Mouse (Mus musculus): Measurements from ENCODE around the gene Alyref2. TPM values are rescaled to one million over a fixed set of nuclear protein-coding genes. Genes with fewer than 3 reads are reported as not detected.
A peak's percentile ranks its signal among the peaks of the same experiment; 100 is the strongest.
"Not testable (repeated sequence)": the region's sequence is repeated elsewhere in the genome, so short reads cannot be mapped to it uniquely, and the experiment has no call there.

Gene Alyref2
- polyA plus RNA-seq, 1 experiment from 2014 or later = 8.3 TPM

DNA sequence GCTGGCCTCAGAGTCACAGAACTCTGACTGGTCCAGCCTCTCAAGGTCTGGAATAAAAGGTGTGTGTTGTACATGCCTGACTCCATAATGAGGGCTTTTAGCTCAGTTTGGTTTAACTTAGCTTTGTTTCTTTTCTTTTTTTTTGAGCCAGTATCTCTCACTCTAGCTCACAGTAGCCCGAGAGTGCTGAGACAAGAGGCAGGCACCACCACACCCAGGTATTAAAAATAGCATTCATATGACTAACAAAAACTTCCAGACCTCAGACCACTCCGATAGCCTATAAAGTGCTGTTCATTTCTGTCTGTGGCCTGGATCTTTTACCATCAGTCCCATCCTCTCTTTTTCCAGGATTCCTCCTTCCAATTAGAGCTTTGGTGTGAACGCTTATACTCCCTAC lies 33.6 kb upstream of the Alyref2 start:
- Histone ChIP-seq H3K27ac (ENCODE audit: low read depth, low read length) (no peak overlapping the region), H3K4me3 (ENCODE audit: low read depth, low read length) (no peak overlapping the region), H3K4me1 (replicated peaks; ENCODE audit: control insufficient read depth, insufficient read depth, low read length) (no peaks in the 10 kb centered on the region), H3K4me2 (no peak overlapping the region), H3K36me3 (ENCODE audit: control insufficient read depth, insufficient read depth, low read length) (0 out of 2 replicates have a peak, but pooled peaks cover 2% of the 10 kb centered on the region), H3K27me3 (replicated peaks; ENCODE audit: control insufficient read depth, insufficient read depth, low read length) (no peaks in the 10 kb centered on the region), H3K9me3 (ENCODE audit: control insufficient read depth, low read length) (no peaks in the 10 kb centered on the region), H3K9ac (ENCODE audit: low read depth, low read length) (no peak overlapping the region)
- WGBS = 75% methylated on average over 3 of the region's 3 CpGs
- ATAC-seq (replicated peaks; ENCODE audit: low FRiP score) (no peak), DNase-seq (ENCODE audit: low spot score) (no peak)

DNA sequence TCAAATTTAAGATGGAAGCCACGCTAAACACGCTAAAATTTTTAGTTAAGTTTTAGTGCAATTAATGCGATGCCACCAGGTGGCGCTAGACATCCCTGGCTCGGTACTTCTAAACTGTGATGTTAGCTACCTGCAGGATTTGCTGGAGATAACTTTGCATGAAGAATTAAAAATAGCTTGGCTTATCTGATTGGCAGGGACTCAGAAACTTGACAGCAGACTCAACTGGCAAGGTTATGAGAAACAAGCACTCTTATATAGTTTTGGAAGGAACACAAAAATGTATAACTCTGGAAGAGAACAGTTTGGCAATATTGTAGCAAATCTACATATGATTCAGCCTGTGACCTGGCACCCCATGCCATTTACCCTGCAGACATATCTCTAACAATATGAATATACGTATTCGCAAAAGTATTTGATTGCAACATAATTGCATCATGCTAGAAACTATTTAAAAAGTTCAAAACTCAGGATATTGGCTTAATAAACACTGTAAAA lies 32.9 kb upstream of the Alyref2 start:
- 25% methylated on average over 7 of the region's 7 CpGs for WGBS
- H3K4me1 ChIP-seq (replicated peaks; ENCODE audit: control insufficient read depth, insufficient read depth, low read length) = no peaks in the 10 kb centered on the region
- DNase-seq (ENCODE audit: low spot score) = no peak
- no peak overlapping the region for H3K4me3 ChIP-seq (ENCODE audit: low read depth, low read length)
- 0 out of 2 replicates have a peak overlapping the region, but pooled peaks have one; percentile 28 for H3K4me2 ChIP-seq
- 0 out of 2 replicates have a peak, but pooled peaks cover 2% of the 10 kb centered on the region for H3K36me3 ChIP-seq (ENCODE audit: control insufficient read depth, insufficient read depth, low read length)
- no peak overlapping the region for H3K9ac ChIP-seq (ENCODE audit: low read depth, low read length)
- no peaks in the 10 kb centered on the region for H3K27me3 ChIP-seq (replicated peaks; ENCODE audit: control insufficient read depth, insufficient read depth, low read length)
- H3K27ac ChIP-seq (ENCODE audit: low read depth, low read length) = no peak overlapping the region
- H3K9me3 ChIP-seq (ENCODE audit: control insufficient read depth, low read length) = no peaks in the 10 kb centered on the region
- ATAC-seq (replicated peaks; ENCODE audit: low FRiP score) = no peak

DNA sequence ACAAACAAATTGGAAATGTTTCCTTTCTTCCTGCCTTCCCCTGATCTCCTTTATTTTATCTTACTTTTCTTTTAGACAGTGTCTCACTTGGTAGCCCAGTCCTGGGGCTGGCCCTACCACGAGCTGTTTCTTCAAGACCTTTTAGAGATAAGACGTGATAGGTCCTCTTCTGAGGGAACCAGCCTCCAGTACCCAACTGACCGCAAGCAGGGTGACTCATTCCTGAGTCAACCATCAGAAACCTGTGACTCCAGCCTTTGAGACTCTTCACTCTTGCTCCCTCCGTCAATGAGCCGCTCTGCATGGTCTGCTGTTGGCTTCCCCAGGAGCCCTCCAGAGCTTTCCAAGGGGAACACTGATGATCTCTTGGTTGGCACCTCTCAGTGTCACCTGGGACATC lies 32.4 kb upstream of the Alyref2 start:
- Histone ChIP-seq H3K27ac (ENCODE audit: low read depth, low read length) (no peak overlapping the region), H3K36me3 (ENCODE audit: control insufficient read depth, insufficient read depth, low read length) (no peaks in the 10 kb centered on the region), H3K27me3 (replicated peaks; ENCODE audit: control insufficient read depth, insufficient read depth, low read length) (no peaks in the 10 kb centered on the region), H3K9ac (ENCODE audit: low read depth, low read length) (no peak overlapping the region), H3K4me1 (replicated peaks; ENCODE audit: control insufficient read depth, insufficient read depth, low read length) (no peaks in the 10 kb centered on the region), H3K9me3 (ENCODE audit: control insufficient read depth, low read length) (no peaks in the 10 kb centered on the region), H3K4me3 (ENCODE audit: low read depth, low read length) (no peak overlapping the region), H3K4me2 (no peak overlapping the region)
- no peak for ATAC-seq (replicated peaks; ENCODE audit: low FRiP score)
- DNase-seq (ENCODE audit: low spot score) = no peak
- WGBS = 57% methylated on average over 5 of the region's 5 CpGs

GRCm38 (mm10) chr1:171471452-171471851 lies 31.8 kb upstream of the Alyref2 start:
- H3K36me3 ChIP-seq (ENCODE audit: control insufficient read depth, insufficient read depth, low read length) = no peaks in the 10 kb centered on the region
- no peaks in the 10 kb centered on the region for H3K4me1 ChIP-seq (replicated peaks; ENCODE audit: control insufficient read depth, insufficient read depth, low read length)
- no peak overlapping the region for H3K4me3 ChIP-seq (ENCODE audit: low read depth, low read length)
- ATAC-seq (replicated peaks; ENCODE audit: low FRiP score) (no peak), DNase-seq (ENCODE audit: low spot score) (no peak)
- H3K4me2 ChIP-seq = no peak overlapping the region
- 63% methylated on average over 1 of the region's 1 CpGs for WGBS
- H3K9ac ChIP-seq (ENCODE audit: low read depth, low read length) = no peak overlapping the region
- H3K27ac ChIP-seq (ENCODE audit: low read depth, low read length) = no peak overlapping the region
- H3K27me3 ChIP-seq (replicated peaks; ENCODE audit: control insufficient read depth, insufficient read depth, low read length) = no peaks in the 10 kb centered on the region
- no peaks in the 10 kb centered on the region for H3K9me3 ChIP-seq (ENCODE audit: control insufficient read depth, low read length)

GRCm38 (mm10) chr1:171471941-171472340 lies 31.3 kb upstream of the Alyref2 start:
- ATAC-seq (replicated peaks; ENCODE audit: low FRiP score); H3K36me3 ChIP-seq (ENCODE audit: control insufficient read depth, insufficient read depth, low read length); H3K4me2 ChIP-seq; DNase-seq (ENCODE audit: low spot score); H3K27me3 ChIP-seq (replicated peaks; ENCODE audit: control insufficient read depth, insufficient read depth, low read length); H3K4me1 ChIP-seq (replicated peaks; ENCODE audit: control insufficient read depth, insufficient read depth, low read length); H3K4me3 ChIP-seq (ENCODE audit: low read depth, low read length); H3K9me3 ChIP-seq (ENCODE audit: control insufficient read depth, low read length); H3K9ac ChIP-seq (ENCODE audit: low read depth, low read length); H3K27ac ChIP-seq (ENCODE audit: low read depth, low read length): not testable (repeated sequence)
- WGBS = 90% methylated on average over 6 of the region's 8 CpGs

- ATAC-seq (replicated peaks; ENCODE audit: low FRiP score) (no peak), DNase-seq (ENCODE audit: low spot score) (no peak)
- peaks cover 3% of the 10 kb centered on the region for H3K4me1 ChIP-seq (replicated peaks; ENCODE audit: control insufficient read depth, insufficient read depth, low read length)
- no peaks in the 10 kb centered on the region for H3K36me3 ChIP-seq (ENCODE audit: control insufficient read depth, insufficient read depth, low read length)
- no peaks in the 10 kb centered on the region for H3K9me3 ChIP-seq (ENCODE audit: control insufficient read depth, low read length)
- 75% methylated on average over 4 of the region's 4 CpGs for WGBS
- no peak overlapping the region for H3K4me2 ChIP-seq
- no peaks in the 10 kb centered on the region for H3K27me3 ChIP-seq (replicated peaks; ENCODE audit: control insufficient read depth, insufficient read depth, low read length)
- H3K27ac ChIP-seq (ENCODE audit: low read depth, low read length) = no peak overlapping the region
- H3K4me3 ChIP-seq (ENCODE audit: low read depth, low read length) = no peak overlapping the region
- H3K9ac ChIP-seq (ENCODE audit: low read depth, low read length) = no peak overlapping the region
Observed at GRCm38 (mm10) chr1:171473506-171473905, 29.8 kb upstream of the Alyref2 start.

DNA sequence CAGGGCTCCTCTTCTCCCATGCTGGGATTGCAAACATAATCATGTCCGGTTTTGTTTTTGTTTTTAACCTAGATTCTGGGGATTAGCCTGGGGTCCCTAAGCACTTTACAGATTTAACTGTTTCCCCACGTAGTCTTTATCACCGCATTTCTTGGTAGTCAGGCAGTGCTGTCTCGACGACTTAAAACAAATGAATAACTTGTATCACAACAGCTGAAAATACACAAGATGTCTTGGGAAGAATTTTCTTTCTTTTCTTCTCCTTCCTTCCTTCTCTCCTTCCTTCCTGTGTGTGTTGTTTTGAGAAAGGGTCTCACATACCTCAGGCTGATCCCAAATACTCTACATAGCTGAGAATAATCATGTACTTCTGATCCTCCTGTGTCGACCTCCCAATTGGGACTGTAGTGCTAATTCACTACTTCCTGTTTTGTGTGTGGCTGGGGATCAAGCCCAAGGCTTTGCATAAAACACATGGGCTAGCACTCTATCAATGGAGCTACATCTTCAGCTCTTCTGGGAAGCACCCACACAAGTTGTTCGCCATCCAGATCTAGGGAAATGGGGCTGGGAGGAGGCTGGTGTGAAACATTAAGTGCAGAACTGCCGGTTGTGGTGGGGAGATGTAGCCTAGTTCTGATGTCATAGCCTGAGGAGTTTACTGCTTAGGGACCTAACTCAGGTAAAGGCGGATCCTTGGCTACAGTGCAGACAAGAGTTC lies 29.2 kb upstream of the Alyref2 start:
- Histone ChIP-seq H3K27me3 (replicated peaks; ENCODE audit: control insufficient read depth, insufficient read depth, low read length) (no peaks in the 10 kb centered on the region), H3K4me2 (no peak overlapping the region), H3K4me3 (ENCODE audit: low read depth, low read length) (no peak overlapping the region), H3K9ac (ENCODE audit: low read depth, low read length) (no peak overlapping the region), H3K36me3 (ENCODE audit: control insufficient read depth, insufficient read depth, low read length) (no peaks in the 10 kb centered on the region), H3K4me1 (replicated peaks; ENCODE audit: control insufficient read depth, insufficient read depth, low read length) (peaks cover 3% of the 10 kb centered on the region), H3K9me3 (ENCODE audit: control insufficient read depth, low read length) (no peaks in the 10 kb centered on the region), H3K27ac (ENCODE audit: low read depth, low read length) (no peak overlapping the region)
- ATAC-seq (replicated peaks; ENCODE audit: low FRiP score) = no peak
- no peak for DNase-seq (ENCODE audit: low spot score)
- WGBS = 59% methylated on average over 9 of the region's 9 CpGs

GRCm38 (mm10) chr1:171477123-171477522 lies 26.2 kb upstream of the Alyref2 start:
- DNase-seq (ENCODE audit: low spot score) (no peak), ATAC-seq (replicated peaks; ENCODE audit: low FRiP score) (no peak)
- Histone ChIP-seq H3K36me3 (ENCODE audit: control insufficient read depth, insufficient read depth, low read length) (no peaks in the 10 kb centered on the region), H3K4me3 (ENCODE audit: low read depth, low read length) (no peak overlapping the region), H3K9me3 (ENCODE audit: control insufficient read depth, low read length) (peaks cover 2% of the 10 kb centered on the region; the same call in 1 of the 2 replicates), H3K9ac (ENCODE audit: low read depth, low read length) (no peak overlapping the region), H3K4me1 (replicated peaks; ENCODE audit: control insufficient read depth, insufficient read depth, low read length) (peaks cover 3% of the 10 kb centered on the region), H3K27ac (ENCODE audit: low read depth, low read length) (no peak overlapping the region; the same call in 1 of the 2 replicates), H3K4me2 (no peak overlapping the region), H3K27me3 (replicated peaks; ENCODE audit: control insufficient read depth, insufficient read depth, low read length) (no peaks in the 10 kb centered on the region)
- WGBS = 63% methylated on average over 8 of the region's 8 CpGs
